Mouse (Mus musculus) intestine, embryonic 14.5 days (tissue): ENCODE data around the gene Hpse2. TPM values are rescaled to one million over a fixed set of nuclear protein-coding genes. Genes with fewer than 3 reads are reported as not detected.

Experiments
- ATAC-seq: fragments of 200-750 bp; cut with Nextera tagmentation; replicated peaks from 2 replicates; pipeline ENCODE4 v1.8.0; 2017; ENCODE audit warnings: low read depth, moderate number of reproducible peaks, moderate TSS enrichment, moderate library complexity; ENCODE audit not compliant: low FRiP score, low TSS enrichment
- DNase-seq: peaks from one replicate; pipeline ENCODE4 v3.0.0-alpha.2; 2018; ENCODE audit warnings: low spot score
- H3K27ac ChIP-seq: fragments of 300-500 bp; sonication (generic); 2 replicates; pipeline ENCODE4 v1.5.1; 2014; ENCODE audit warnings: low read depth, mild to moderate bottlenecking, control low read depth
- H3K27me3 ChIP-seq: fragments of 300-500 bp; sonication (generic); replicated peaks from 2 replicates; pipeline ENCODE4 v1.6.1; 2014; ENCODE audit warnings: low read length, control low read depth; ENCODE audit not compliant: control insufficient read depth, insufficient read depth
- H3K36me3 ChIP-seq: fragments of 300-500 bp; sonication (generic); 2 replicates; pipeline ENCODE4 v1.6.1; 2014; ENCODE audit warnings: low read length, control low read depth; ENCODE audit not compliant: control insufficient read depth, insufficient read depth
- H3K4me1 ChIP-seq: fragments of 300-500 bp; sonication (generic); replicated peaks from 2 replicates; pipeline ENCODE4 v1.6.1; 2014; ENCODE audit warnings: low read length, control low read depth, mixed read lengths; ENCODE audit not compliant: control insufficient read depth, insufficient read depth
- H3K4me2 ChIP-seq: fragments of 300-500 bp; sonication (generic); 2 replicates; pipeline ENCODE4 v1.6.1; 2014; ENCODE audit warnings: low read length
- H3K4me3 ChIP-seq: fragments of 300-500 bp; sonication (generic); 2 replicates; pipeline ENCODE4 v1.5.1; 2014; ENCODE audit warnings: low read depth, low read length, control low read depth, mixed read lengths
- H3K9ac ChIP-seq: fragments of 300-500 bp; sonication (generic); 2 replicates; pipeline ENCODE4 v1.6.1; 2014; ENCODE audit warnings: mild to moderate bottlenecking, low read length
- H3K9me3 ChIP-seq: fragments of 300-500 bp; sonication (generic); 2 replicates; pipeline ENCODE4 v1.6.1; 2016; ENCODE audit warnings: low read length, control low read depth; ENCODE audit not compliant: control insufficient read depth
- WGBS: fragments of 180-500 bp; shearing (Covaris S2); extraction: QIAGEN DNeasy Blood & Tissue Kit; methylation state at CpG from one replicate; pipeline ENCODE4 v1.1.7; 2014; 5-methylcytosine and 5-hydroxymethylcytosine counted together
- polyA plus RNA-seq: library from polyadenylated mRNA; unstranded; fragments of >200 nt; fragmentation: Nextera tagmentation; extraction: Ambion mirVana; gene quantifications from 2 replicates; pipeline ENCODE4 v1.2.1, GENCODE M21; 2014

Hpse2 gene
- polyA plus RNA-seq, 1 experiment from 2014 or later = 20.3 TPM

- ATAC-seq (no peak), DNase-seq (no peak)
- H3K4me1 ChIP-seq = peaks cover 13% of the 10 kb centered on the region; the same call in 1 of the 2 replicates
- no peaks in the 10 kb centered on the region for H3K36me3 ChIP-seq
- H3K4me3 ChIP-seq = no peak overlapping the region
- no peak overlapping the region for H3K27ac ChIP-seq
- no peaks in the 10 kb centered on the region for H3K27me3 ChIP-seq
- H3K4me2 ChIP-seq = no peak overlapping the region
- no peaks in the 10 kb centered on the region for H3K9me3 ChIP-seq
- no peak overlapping the region for H3K9ac ChIP-seq
- 85% methylated on average over 4 of the region's 4 CpGs for WGBS
Observed at GRCm38 (mm10) chr19:42839621-42840294, 548.4 kb downstream of the Hpse2 start.

GRCm38 (mm10) chr19:42839118-42839517 is 549.0 kb downstream of the Hpse2 start:
- Histone ChIP-seq H3K4me1 (peaks cover 13% of the 10 kb centered on the region; the same call in 1 of the 2 replicates), H3K9ac (no peak overlapping the region), H3K9me3 (no peaks in the 10 kb centered on the region), H3K4me2 (no peak overlapping the region), H3K27ac (no peak overlapping the region), H3K36me3 (no peaks in the 10 kb centered on the region), H3K4me3 (no peak overlapping the region), H3K27me3 (no peaks in the 10 kb centered on the region)
- DNase-seq (no peak), ATAC-seq (no peak)
- WGBS = 86% methylated on average over 2 of the region's 2 CpGs

- ATAC-seq (no peak), DNase-seq (no peak)
- H3K9ac ChIP-seq = no peak overlapping the region
- H3K27ac ChIP-seq = no peak overlapping the region
- no peaks in the 10 kb centered on the region for H3K27me3 ChIP-seq
- no peaks in the 10 kb centered on the region for H3K9me3 ChIP-seq
- H3K4me2 ChIP-seq = no peak overlapping the region
- no peak overlapping the region for H3K4me3 ChIP-seq
- 69% methylated on average over 2 of the region's 2 CpGs for WGBS
- H3K4me1 ChIP-seq = peaks cover 13% of the 10 kb centered on the region; the same call in 1 of the 2 replicates
- no peaks in the 10 kb centered on the region for H3K36me3 ChIP-seq
Observed at GRCm38 (mm10) chr19:42838271-42838670, 549.9 kb downstream of the Hpse2 start.

GRCm38 (mm10) chr19:42837591-42837990 is 550.6 kb downstream of the Hpse2 start:
- H3K4me1 ChIP-seq = peaks cover 13% of the 10 kb centered on the region; the same call in 1 of the 2 replicates
- no peak for ATAC-seq
- H3K9ac ChIP-seq = no peak overlapping the region
- no peaks in the 10 kb centered on the region for H3K27me3 ChIP-seq
- no peak overlapping the region for H3K4me2 ChIP-seq
- WGBS = 58% methylated on average over 10 of the region's 10 CpGs
- no peak overlapping the region for H3K4me3 ChIP-seq
- H3K36me3 ChIP-seq = no peaks in the 10 kb centered on the region
- H3K27ac ChIP-seq = no peak overlapping the region
- H3K9me3 ChIP-seq = no peaks in the 10 kb centered on the region
- no peak for DNase-seq

GRCm38 (mm10) chr19:42833126-42833525 is 555.0 kb downstream of the Hpse2 start:
- no peaks in the 10 kb centered on the region for H3K36me3 ChIP-seq
- 0 out of 2 replicates have a peak, but pooled peaks cover 2% of the 10 kb centered on the region for H3K4me1 ChIP-seq
- no peak for DNase-seq
- 93% methylated on average over 7 of the region's 7 CpGs for WGBS
- H3K27me3 ChIP-seq = no peaks in the 10 kb centered on the region
- no peak overlapping the region for H3K4me3 ChIP-seq
- no peak overlapping the region for H3K27ac ChIP-seq
- no peak overlapping the region for H3K4me2 ChIP-seq
- H3K9ac ChIP-seq = no peak overlapping the region
- H3K9me3 ChIP-seq = no peaks in the 10 kb centered on the region
- no peak for ATAC-seq

- Histone ChIP-seq H3K9me3 (no peaks in the 10 kb centered on the region), H3K36me3 (no peaks in the 10 kb centered on the region), H3K9ac (no peak overlapping the region), H3K4me3 (no peak overlapping the region), H3K4me1 (no peaks in the 10 kb centered on the region), H3K27me3 (no peaks in the 10 kb centered on the region), H3K4me2 (no peak overlapping the region), H3K27ac (no peak overlapping the region)
- 82% methylated on average over 2 of the region's 2 CpGs for WGBS
- no peak for DNase-seq
- no peak for ATAC-seq
Observed at GRCm38 (mm10) chr19:42832251-42832650, 555.9 kb downstream of the Hpse2 start.

GRCm38 (mm10) chr19:42829196-42829595 is 559.0 kb downstream of the Hpse2 start:
- no peaks in the 10 kb centered on the region for H3K36me3 ChIP-seq
- H3K4me3 ChIP-seq = no peak overlapping the region
- no peaks in the 10 kb centered on the region for H3K27me3 ChIP-seq
- DNase-seq (no peak), ATAC-seq (no peak)
- H3K9ac ChIP-seq = no peak overlapping the region
- 69% methylated on average over 4 of the region's 4 CpGs for WGBS
- no peak overlapping the region for H3K27ac ChIP-seq
- H3K9me3 ChIP-seq = no peaks in the 10 kb centered on the region
- no peaks in the 10 kb centered on the region for H3K4me1 ChIP-seq
- H3K4me2 ChIP-seq = no peak overlapping the region

DNA sequence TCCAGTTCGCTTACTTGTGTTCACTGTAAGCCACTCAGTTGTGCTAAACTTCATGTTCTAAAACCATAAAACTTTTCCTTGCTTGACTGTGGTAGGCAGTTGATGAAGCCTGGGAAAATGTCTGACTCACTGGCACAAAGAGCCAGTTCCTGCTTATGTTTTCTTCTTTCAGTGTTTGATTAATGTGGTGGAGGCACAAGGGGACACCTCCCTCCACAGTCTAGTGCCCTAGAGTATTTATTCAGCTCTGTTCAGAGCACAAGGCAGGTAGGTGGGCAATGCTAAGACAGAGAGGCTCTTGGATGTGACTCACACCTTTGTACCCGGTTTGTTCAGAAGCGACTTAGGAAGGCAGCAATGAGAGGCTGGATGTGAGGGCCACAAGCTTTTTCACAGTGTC is 560.3 kb downstream of the Hpse2 start:
- Histone ChIP-seq H3K27ac (no peak overlapping the region), H3K36me3 (no peaks in the 10 kb centered on the region), H3K9me3 (no peaks in the 10 kb centered on the region), H3K27me3 (no peaks in the 10 kb centered on the region), H3K9ac (no peak overlapping the region), H3K4me1 (no peaks in the 10 kb centered on the region), H3K4me2 (no peak overlapping the region), H3K4me3 (no peak overlapping the region)
- DNase-seq = no peak
- no peak for ATAC-seq
- WGBS = 84% methylated on average over 3 of the region's 3 CpGs

DNA sequence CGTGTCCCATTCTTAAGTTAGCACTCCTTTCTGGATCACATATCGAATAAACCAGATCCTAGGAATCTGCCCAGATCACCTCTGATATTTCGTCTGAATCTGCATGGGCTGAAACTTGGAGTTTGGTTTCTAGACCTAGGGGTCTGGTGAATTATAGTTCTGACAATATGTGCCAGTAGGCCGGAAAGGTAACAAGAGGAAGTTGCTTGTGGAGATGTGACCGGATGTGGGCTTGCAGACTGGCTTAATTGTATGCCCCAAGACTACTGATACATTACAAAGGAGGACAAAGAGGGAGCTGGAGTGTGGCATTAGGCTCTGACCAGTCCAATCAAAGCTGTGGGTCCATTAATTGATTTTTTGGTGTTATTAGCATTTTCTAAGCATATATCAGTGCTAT is 568.0 kb downstream of the Hpse2 start:
- H3K27me3 ChIP-seq = no peaks in the 10 kb centered on the region
- no peak for ATAC-seq
- no peak overlapping the region for H3K27ac ChIP-seq
- H3K9ac ChIP-seq = no peak overlapping the region
- no peaks in the 10 kb centered on the region for H3K9me3 ChIP-seq
- H3K4me2 ChIP-seq = no peak overlapping the region
- WGBS = 90% methylated on average over 5 of the region's 5 CpGs
- no peak for DNase-seq
- no peaks in the 10 kb centered on the region for H3K36me3 ChIP-seq
- H3K4me1 ChIP-seq = no peaks in the 10 kb centered on the region
- H3K4me3 ChIP-seq = no peak overlapping the region
